Mouse (Mus musculus): ENCODE measurements around the gene Gm8024. TPM values are rescaled to one million over a fixed set of nuclear protein-coding genes. Genes with fewer than 3 reads are reported as not detected.
"Not testable (repeated sequence)": the region's sequence is repeated elsewhere in the genome, so short reads cannot be mapped to it uniquely, and the experiment has no call there.

The Gm8024 gene
- not detected for total RNA-seq (2021)
- long read RNA-seq, experiment 1 = 0 reads
- long read RNA-seq, experiment 2 = 0 reads

DNA sequence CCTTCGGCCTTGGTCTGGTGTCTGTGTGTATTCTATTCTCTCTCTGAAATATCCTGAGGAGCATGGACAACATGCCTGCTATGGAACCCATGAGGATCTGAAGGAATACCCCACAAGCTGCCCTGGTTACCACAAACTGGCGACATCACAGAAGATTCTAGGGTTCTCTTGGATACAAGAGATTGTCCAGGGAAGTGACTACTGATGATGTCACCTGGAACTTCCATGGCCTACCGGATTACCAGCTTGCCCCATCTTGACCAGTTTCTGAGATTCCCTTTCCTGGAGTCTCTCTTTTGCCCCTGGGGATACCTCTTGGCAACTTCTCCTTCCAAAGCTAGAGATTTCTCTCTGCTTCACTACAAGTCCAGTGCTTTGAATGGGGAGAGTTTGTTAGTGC, at the start of gene Gm8024:
TSS of gene Gm8024 (minus strand) at position 101 of the 400 bp plus-strand sequence.
- not testable (repeated sequence) for DNase-seq

GRCm38 (mm10) chr14:42543170-42543701, 19.2 kb upstream of the Gm8024 start:
- DNase-seq = not testable (repeated sequence)

GRCm38 (mm10) chr14:42542316-42543169, 18.5 kb upstream of the Gm8024 start:
- not testable (repeated sequence) for DNase-seq

DNA sequence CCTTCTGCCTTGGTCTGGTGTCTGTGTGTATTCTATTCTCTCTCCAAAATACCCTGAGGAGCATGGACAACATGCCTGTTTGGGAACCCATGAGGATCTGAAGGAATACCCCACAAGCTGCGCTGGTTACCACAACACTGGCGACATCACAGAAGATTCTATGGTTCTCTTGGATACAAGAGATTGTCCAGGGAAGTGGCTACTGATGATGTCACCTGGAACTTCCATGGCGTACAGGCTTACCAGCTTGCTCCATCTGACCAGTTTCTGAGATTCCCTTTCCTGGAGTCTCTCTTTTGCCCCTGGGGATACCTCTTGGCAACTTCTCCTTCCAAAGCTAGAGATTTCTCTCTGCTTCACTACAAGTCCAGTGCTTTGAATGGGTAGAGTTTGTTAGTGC, 21.8 kb downstream of the Gm8024 start, which contains the start of gene Gm8020:
TSS of gene Gm8020 (minus strand) at position 101 of the 400 bp plus-strand sequence.
- DNase-seq = not testable (repeated sequence)

Other genes starting within 250 kb of the Gm8024 start
- not detected for gene Gm9611, start 226.9 kb downstream of the Gm8024 start, total RNA-seq (2021)
- not detected for gene Gm7995, start 214.1 kb downstream of the Gm8024 start, total RNA-seq (2021)
- not detected for gene Gm8005, start 84.6 kb downstream of the Gm8024 start, total RNA-seq (2021)
- not detected for gene Gm8011, start 60.4 kb downstream of the Gm8024 start, total RNA-seq (2021)
- gene Gm8020, start 21.9 kb downstream of the Gm8024 start, total RNA-seq (2021) = not detected
- not detected for gene Gm17124, start 75.6 kb upstream of the Gm8024 start, total RNA-seq (2021)
- gene Gm3633, start 117.6 kb upstream of the Gm8024 start, total RNA-seq (2021) = not detected
- gene Gm10378, start 131.7 kb upstream of the Gm8024 start, total RNA-seq (2021) = not detected
- gene Gm3015, start 244.5 kb upstream of the Gm8024 start, total RNA-seq (2021) = not detected

All from gastrocnemius, postnatal 25 days (tissue).